Mouse (Mus musculus) adrenal gland (tissue): ENCODE measurements around the gene Ptrhd1.

ENCODE experiments used
- intact Hi-C: fragments of 180-260 bp; cut with DNase I; formaldehyde crosslinking; loops from one replicate; pipeline ENCODE4 v1.15.1; 2025
- long read RNA-seq, 2 experiments: library from polyadenylated mRNA; unstranded; transcript quantifications; one replicate each; pipeline ENCODE4 v2.0.0; 2020; ENCODE audit warnings: borderline replicate concordance in 1 of 2; ENCODE audit not compliant: insufficient replicate concordance in 1 of 2

Ptrhd1 gene
- long read RNA-seq, experiment 1, transcript Ptrhd1-201 (2 exons, 3,840 nt) = major isoform, 30 of 32 reads
- long read RNA-seq, experiment 1, partial matches to known transcripts = 0 of 32 reads
- long read RNA-seq, experiment 1, other reads (novel, unspliced or antisense) = 2 of 32 reads
- long read RNA-seq, experiment 2, transcript Ptrhd1-201 (2 exons, 3,840 nt) = major isoform, 25 of 28 reads
- long read RNA-seq, experiment 2, partial matches to known transcripts = 0 of 28 reads
- long read RNA-seq, experiment 2, other reads (novel, unspliced or antisense) = 3 of 28 reads

DNA sequence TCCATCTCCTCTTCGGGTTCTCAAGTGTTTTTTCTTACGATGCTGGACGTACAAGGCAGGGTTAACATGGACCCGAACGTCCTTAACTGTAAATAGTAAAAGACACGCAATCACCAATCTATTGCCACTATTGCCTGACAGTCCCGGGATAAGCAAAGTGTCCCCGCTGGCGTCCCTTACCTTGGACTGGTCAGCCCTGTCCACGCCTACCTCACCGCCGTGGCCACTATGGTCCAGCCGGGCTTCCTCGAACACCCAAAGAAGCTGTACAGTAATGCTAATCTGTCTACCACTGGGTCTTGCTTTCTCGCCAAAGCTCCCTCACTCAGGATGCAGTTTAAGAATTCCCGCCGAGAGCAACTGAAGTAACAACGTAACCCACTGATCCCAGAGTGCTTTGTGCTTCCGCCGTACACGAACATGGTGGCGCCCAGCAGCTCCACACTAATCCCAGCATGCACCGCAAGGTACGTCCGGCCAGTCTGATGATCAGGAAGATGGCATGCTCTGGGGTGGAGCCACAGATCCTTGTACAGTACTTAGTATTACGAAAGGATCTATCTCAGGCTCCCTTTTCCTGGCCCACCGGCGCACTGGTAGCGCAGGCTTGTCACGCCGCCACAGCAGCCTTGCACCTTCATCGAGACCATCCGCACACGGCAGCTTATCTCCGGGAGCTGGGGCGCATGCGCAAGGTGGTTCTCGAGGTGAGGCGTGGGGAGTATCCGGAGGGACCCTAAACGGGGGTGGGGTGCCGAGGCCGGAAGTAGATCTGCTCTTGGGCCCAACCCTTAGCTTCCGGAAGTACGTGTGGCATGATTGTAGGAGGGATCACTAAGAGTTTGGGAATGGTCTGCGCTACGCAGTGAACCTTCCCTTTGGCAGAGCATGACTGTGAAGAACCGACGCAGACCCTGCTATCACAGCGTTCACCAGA is at the start of gene Ptrhd1, which contains the start of gene Cenpo:
Gene Ptrhd1 (plus strand): TSS at position 456 of the 937 bp plus-strand sequence.
Gene Cenpo (minus strand): TSS at position 723 of the 937 bp plus-strand sequence.
- intact Hi-C loops = no loop called here

- intact Hi-C loops = no loop called here
Observed at GRCm38 (mm10) chr12:4184648-4185047, 49.2 kb upstream of the Ptrhd1 start.

DNA sequence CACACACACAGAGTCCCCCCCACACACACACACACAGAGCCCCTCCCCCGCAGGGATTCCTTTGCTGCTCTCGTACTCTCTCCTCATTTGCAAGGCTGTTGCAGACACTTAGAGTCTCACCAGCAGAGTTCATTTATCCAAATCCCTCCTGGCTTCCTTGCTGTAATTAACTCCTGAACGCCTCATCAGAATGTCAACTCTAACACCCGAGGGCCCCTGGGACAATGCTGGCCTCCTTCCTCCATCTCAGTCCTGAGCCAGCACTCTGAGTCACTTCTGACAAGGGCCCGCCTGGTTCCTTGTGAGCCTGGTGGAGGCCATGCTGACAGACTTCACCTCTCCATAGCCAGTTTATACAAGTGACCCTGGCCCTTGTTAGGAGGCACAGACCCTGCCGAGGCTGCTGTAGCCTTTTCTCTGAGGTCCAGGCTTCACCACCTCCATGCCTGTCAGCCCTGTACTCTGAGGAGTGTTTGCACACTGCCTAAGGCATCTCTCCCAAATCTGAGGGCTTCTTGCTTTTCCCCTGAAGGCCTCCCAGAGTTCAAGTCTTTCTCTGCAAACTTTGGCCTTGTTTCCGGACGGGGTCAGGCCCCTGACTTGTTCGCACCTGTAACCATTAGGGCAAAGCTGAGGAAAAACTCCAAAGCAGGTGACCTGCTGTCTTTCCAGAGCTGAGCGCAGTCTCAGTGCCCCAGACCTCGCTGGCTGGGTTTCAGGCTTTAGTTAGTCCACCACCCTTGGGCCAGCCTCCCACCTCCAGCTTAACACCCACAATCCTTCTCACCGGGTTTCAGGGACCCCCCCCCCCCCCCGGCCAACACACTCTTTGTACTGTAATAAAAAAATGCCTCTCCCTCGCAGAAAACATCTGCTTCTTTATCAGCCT is 45.4 kb upstream of the Ptrhd1 start:
- intact Hi-C loops = no loop called here

GRCm38 (mm10) chr12:4189060-4189447 is 44.8 kb upstream of the Ptrhd1 start:
- intact Hi-C loops = no loop called here

DNA sequence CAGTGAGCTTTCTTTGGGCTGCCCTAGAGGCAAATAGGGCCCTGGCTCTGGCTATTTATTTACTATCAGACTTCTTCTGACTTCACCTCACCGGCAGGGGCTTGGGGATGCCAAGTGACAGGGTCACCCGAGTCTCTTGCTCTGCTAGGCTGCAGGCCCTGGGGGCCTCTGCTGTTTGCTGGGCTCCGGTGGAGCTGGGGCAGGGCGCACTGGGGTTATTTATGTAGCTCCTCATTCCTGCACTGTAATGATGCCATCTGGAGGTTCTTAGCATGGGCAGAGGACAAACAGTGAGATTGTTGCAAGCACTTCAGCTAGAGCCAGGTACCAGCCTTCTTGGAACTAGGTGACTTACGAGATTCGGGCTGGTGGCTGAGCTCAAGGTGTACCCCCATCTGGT is 41.3 kb upstream of the Ptrhd1 start:
- intact Hi-C loops = no loop called here

DNA sequence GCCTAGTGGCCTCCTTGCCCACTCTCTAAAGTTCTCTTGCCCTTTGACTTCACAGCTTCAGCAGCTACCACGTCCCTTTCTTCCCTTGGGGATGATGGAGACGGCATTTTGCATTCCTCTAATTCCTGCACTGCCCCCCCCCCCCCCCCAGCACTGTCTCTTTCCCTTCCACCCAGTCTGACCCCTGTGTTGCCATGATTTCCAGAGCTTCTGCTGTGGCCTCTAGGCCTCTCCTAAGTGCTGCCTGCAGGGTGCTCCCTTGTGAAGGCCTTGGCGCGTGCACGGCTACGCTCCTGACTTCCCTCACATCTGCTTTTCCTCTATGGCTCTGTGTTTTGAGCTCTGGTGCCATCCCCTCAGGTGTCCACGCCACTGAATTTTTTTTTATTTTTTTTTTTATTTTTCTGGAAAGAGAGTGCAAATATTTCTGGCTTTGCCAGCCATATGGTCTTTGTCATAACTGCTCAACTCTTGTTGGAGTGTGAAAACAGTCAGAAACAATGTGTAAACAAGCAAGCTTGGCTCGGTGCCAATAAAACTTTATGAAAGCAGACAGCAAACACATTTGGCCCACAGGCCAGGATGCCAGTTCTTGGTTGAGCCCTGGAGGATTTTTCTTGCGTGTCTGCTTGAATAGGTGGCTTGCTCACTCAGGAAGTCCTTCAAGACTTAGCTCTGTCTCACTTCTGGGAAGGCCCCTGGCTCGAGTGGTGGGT is 40.6 kb upstream of the Ptrhd1 start:
- intact Hi-C loops = no loop called here

DNA sequence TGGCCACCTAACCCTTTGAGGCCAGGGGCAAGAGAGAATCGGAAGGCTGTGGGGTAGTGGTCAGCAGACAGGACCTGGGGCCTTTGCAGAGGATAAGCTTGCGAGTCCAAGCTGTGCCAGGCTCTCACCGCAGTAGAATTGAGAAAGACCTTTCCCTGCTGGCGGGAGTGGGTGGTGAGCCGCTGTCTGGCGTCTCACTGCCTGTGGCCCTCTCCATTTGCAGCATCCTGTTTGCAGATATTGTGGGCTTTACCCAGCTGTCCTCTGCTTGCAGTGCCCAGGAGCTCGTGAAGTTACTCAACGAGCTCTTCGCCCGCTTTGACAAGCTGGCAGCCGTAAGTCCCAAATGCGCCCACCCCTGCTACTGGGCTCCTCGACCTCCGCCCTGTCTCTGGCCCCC is 39.2 kb upstream of the Ptrhd1 start:
- intact Hi-C loops = no loop called here

- intact Hi-C loops = no loop called here
Observed at GRCm38 (mm10) chr12:4198702-4199101, 35.1 kb upstream of the Ptrhd1 start.

DNA sequence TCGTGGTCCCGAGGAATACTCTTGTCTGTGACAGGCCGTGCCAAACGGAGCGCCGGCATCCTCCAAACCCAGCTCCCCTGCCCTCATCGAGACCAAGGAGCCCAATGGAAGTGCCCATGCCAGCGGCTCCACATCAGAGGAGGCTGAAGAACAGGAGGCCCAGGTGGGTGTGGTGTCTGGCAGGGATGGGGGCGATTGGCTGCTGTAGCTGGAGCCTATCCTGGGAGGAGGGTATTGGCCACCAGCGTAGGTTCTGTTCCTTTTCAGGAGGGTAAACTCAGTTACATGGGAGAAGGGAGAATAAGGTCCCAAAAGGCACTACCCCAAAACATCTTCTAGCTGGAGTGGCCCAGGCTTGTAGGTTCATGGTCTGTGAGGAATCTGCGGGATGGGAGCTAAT is 34.6 kb upstream of the Ptrhd1 start:
- intact Hi-C loops = no loop called here

DNA sequence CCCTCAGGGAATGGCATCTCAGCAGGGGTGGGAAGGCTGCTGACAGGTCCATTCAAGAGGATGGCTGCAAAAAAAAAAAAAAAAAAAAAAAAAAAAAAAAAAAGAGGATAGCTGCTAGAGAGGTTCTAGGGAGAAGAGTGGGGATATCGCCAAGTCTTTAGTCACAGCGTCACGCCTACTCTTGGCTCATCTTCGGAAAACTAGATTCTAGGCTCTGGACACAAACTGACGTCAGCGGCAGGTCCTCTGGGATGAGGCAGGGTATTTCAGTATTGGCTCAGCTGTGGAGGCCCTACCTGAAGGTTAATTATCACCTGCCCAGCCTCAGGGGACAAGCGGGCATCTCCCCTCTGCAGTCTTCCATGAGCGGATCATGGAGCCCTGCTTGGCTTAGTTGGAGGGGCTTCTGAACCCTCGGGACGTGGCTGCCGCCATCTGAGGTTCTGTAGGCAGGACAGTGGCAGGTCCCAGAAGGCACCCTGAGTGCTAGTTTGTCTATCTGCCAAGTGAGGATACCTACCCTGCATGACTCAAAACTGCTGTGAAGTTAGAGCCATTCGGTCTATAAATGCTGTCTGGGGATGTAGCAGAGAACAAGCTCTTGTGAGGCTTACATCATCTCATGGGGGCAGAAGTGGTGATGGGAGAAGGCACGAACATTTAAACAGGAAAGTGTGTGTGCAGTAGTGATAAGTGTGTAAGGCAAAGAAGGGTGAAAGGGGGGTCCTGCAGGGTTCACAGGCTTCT is 32.2 kb upstream of the Ptrhd1 start:
- intact Hi-C loops = no loop called here

- intact Hi-C loops = no loop called here
Observed at GRCm38 (mm10) chr12:4202206-4202605, 31.6 kb upstream of the Ptrhd1 start.

- intact Hi-C loops = no loop called here
Observed at GRCm38 (mm10) chr12:4206106-4206505, 27.7 kb upstream of the Ptrhd1 start.

DNA sequence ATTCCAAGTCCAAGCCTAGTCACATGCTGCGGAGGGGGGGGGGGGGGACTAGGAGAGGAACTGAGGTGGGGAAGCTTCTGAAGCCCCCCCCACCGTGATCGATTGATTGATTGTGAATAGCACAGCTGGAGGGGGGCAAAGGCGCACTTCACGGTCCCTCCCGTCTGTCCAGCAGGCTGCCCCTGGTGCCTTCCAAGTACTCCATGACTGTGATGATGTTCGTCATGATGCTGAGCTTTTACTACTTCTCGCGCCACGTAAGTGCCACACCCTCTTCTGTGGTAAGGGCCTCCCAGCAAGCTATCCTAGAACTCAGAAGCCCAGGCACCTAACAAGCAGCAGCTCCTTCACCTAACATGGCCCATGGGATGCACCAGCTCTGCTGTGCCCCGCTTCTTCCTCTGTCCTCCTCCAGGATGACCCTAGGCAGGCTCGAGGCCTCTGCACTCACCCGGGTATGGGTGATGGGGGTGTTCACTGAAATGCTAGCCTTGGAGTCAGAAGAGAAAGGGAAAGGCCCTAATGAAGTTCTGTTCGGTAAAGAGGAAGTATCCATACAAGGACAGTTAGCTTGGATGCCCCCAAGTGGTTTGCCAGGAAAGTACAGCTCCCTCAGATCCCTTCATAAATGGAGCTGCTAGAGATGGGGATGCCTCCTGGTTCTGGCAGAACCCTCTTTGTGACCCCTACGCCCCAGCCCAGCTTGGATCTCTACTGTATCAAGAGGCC is 25.3 kb upstream of the Ptrhd1 start:
- intact Hi-C loops = loop anchor here (2.0 kb wide), 1 partner anchor 100 kb away; no protein-coding TSS in a partner anchor

- intact Hi-C loops = loop anchor here (2.0 kb wide), 1 partner anchor 100 kb away; no protein-coding TSS in a partner anchor
Observed at GRCm38 (mm10) chr12:4209196-4209595, 24.6 kb upstream of the Ptrhd1 start.

GRCm38 (mm10) chr12:4211174-4211573 is 22.7 kb upstream of the Ptrhd1 start:
- intact Hi-C loops = no loop called here

DNA sequence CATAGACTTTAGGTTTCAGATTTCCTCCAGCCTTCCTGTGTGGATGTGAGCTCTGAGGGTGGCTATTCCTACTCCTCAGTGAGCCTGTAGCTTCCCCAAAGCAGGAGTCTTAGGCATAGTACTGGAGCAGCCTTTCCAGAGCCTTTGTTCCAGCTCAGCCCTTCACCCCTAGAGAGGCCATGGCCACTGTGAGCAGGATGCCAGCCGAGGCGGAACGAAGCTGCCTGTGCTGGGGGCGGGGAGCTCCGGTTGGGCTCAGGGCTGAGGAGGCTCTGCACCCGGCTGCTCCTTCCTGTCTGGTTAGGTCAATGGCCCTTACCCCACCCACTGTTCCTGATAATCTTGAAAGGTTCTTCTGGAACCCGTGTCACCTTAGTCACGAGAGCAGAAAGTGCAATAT is 20.9 kb upstream of the Ptrhd1 start:
- intact Hi-C loops = no loop called here

GRCm38 (mm10) chr12:4230156-4230555 is 3.7 kb upstream of the Ptrhd1 start:
- intact Hi-C loops = no loop called here

DNA sequence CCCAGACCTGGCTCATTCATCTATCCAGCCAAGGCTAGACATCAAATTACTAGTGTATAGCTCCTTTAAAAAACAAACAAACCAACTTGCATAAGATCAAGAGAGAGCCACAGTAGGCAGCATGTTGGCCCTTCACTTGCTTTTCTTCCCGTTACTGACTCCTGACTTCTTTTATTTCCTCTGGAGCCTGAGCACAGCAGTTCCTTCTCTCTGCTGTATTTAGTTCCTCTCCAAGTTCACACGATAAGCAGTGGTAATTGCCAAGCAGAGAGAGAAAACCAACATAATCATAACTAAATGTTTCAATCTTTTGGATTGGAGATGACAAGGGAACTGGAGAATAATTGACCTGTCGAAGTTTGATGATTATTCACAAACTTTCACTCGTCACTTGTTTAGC is 1.1 kb upstream of the Ptrhd1 start:
- intact Hi-C loops = no loop called here

GRCm38 (mm10) chr12:4237481-4237880 is 3.7 kb downstream of the Ptrhd1 start:
- intact Hi-C loops = no loop called here
